Mouse (Mus musculus) brown adipose tissue, adult 24 weeks (tissue): Measurements from ENCODE around the gene Clasp1. TPM values are rescaled to one million over a fixed set of nuclear protein-coding genes. Genes with fewer than 3 reads are reported as not detected.

Source experiments
- H3K27ac ChIP-seq: fragments of 200-500 bp; replicated peaks from 2 replicates; pipeline ENCODE4 v1.5.1; 2012; ENCODE audit warnings: low read depth, mild to moderate bottlenecking, low read length
- H3K4me1 ChIP-seq: fragments of 200-500 bp; 2 replicates; pipeline ENCODE4 v1.6.1; 2012; ENCODE audit warnings: low read length, mixed read lengths; ENCODE audit not compliant: control insufficient read depth, insufficient read depth, insufficient read length
- H3K4me3 ChIP-seq: fragments of 200-500 bp; 2 replicates; pipeline ENCODE4 v1.5.1; 2012; ENCODE audit warnings: low read depth, mild to moderate bottlenecking, low read length, moderate library complexity; ENCODE audit not compliant: insufficient read depth
- polyA plus RNA-seq: library from polyadenylated mRNA; stranded (reverse); fragments of >200 nt; gene quantifications from 2 replicates; pipeline ENCODE4 v1.2.4, GENCODE M21; 2012; ENCODE audit not compliant: missing spikeins, insufficient read depth, insufficient read length

Clasp1 gene
- polyA plus RNA-seq, 1 experiment = 11.5 TPM

DNA sequence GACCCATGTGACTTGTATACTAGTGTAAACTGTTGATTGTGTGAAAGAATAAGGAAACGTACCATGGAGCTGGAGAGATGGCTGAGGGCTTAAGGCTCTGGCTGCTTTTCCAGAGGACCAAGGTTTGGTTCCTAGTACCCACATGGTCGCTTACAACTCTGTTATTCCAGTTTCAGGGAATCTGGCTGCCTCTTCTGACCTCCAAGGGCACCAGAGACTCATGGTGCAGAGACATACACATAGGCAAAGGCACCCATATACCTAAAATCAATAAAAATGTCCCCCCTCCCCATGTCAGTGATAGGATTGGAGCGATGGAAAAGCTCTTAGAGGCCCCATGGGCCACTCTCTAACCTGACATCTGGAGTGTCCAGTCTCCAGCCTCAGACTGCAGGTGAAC lies 5.1 kb downstream of the Clasp1 start:
- Histone ChIP-seq H3K27ac (no peak overlapping the region), H3K4me3 (no peak overlapping the region), H3K4me1 (peaks cover 12% of the 10 kb centered on the region)

DNA sequence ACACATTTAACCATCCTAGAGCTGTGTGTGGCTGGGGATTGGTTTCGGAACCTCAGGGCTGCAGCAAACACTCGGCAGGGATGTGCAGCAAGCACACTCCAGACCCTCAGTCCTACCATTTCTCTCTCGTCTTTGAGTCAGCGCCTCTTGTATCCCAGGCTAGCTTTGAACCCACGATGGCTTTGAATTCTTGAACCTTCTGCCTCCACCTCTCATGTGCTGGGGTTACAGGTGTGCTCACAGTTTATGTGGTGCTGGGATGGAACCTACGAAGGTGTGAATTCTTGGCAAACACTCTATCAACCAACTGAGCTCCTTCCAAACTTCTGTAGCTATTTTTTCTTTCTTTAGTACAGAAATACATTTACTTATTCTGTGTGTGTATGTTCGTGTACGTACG lies 9.0 kb downstream of the Clasp1 start:
- peaks cover 17% of the 10 kb centered on the region for H3K4me1 ChIP-seq
- H3K4me3 ChIP-seq = no peak overlapping the region
- H3K27ac ChIP-seq = no peak overlapping the region

DNA sequence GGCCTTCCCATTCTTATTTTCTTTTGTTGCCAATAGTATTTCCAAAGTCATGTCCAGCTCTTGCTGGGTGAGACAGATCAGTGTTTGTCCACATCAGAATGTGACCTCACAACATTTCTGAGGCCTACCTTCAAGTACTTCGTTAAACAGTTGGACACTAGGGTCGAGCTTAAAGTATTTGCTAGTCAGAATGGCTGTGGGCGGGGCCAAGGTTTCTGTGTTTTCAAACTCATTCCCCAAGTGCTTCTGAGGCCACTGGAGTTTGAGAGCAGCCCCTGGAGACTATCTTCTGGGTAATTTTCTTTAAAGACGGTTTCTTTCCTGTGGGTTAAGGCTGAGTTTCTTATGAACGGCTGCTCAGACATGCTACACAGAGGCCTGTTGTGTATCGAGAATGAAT lies 9.7 kb downstream of the Clasp1 start:
- Histone ChIP-seq H3K4me1 (peaks cover 18% of the 10 kb centered on the region), H3K27ac (no peak overlapping the region), H3K4me3 (no peak overlapping the region)

DNA sequence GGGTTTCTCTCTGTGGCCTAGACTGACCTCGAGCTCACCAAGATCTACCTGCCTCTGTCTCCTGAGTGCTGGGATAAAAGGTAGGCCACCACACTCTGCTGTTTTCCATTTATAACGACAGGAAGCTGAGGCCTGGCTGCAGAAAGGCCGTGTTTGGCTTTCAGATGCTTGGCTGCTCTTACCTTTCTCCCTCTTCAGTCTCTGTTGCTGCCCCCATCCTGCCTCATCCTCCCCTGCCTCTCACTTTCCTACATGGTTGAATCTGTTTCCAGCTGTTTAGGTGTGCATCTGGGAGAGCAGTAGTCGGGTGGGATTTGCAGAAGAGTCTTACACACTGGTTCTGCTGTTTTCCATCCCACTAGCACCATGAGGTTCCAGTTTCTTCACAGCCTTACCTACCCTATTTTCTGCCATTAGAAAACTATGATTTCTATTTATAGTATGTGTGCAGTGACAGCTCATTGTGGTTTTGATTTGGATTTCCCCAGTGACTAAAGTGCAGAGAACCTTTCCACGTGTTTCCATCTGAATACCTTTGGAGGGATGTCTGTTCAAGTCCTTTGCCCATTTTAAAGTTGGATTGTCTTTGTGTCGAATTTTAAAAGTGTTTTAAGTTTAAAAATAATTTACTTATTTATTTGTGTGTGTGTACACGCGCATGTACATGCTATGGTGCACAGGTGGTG lies 10.9 kb downstream of the Clasp1 start:
- Histone ChIP-seq H3K27ac (no peak overlapping the region), H3K4me1 (peaks cover 18% of the 10 kb centered on the region), H3K4me3 (no peak overlapping the region)

DNA sequence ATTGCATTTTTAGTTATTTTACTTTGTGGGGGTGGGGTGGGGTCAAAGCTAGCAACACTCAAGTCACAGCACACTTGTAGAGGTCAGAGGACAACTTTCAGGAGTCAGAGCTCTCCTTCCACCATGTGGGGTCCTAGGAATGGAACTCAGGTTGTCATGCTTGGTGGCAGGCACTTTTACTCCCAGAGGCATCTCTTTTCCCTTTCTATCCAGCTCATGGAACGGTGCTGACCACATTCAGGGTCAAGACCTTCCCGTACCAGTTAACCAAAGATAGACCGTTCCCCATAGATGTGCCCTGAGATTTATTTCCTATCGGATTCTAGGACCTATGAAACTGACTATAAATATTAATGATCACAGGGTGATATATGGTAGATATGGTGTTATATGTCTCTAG lies 13.1 kb downstream of the Clasp1 start:
- no peak overlapping the region for H3K27ac ChIP-seq
- no peak overlapping the region for H3K4me3 ChIP-seq
- H3K4me1 ChIP-seq = peaks cover 18% of the 10 kb centered on the region

DNA sequence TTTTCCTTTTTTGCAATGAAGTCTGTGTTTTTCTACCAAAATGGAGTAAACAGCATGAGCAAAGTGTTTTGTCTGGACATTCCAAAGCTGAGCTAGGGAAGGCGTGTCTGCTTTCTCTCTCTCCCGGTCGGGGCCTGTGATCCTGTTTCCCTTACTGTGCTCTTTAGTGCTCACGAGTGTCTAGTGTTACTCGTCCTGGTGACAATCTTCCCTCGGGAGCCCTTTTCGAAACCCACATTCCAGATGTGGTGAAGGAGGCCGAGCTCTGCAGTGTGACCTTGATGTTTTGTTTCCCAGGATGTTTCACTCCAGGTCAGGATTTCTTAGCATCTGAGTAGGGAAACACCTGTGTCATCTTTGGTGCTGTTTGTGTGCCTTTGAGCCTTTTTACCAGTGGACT lies 13.7 kb downstream of the Clasp1 start:
- Histone ChIP-seq H3K4me3 (no peak overlapping the region), H3K27ac (no peak overlapping the region)

DNA sequence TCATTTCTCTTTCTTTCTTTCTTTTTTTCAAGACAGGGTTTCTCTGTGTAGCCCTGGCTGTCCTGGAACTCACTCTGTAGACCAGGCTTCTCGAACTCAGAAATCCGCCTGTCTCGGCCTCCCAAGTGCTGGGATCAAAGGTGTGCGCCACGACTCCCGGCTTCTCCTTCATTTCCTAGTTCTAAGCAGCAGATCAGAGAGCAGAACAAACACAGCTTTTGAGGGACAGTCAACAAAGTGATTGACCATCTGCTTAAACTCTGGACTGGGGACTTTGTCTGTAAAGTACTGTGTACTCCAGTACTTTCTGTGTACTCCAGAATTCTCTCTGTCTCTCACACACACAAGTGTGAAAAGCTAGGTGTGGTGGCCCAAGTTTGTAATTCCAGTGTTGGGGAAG lies 14.1 kb downstream of the Clasp1 start:
- Histone ChIP-seq H3K4me1 (peaks cover 18% of the 10 kb centered on the region), H3K4me3 (no peak overlapping the region), H3K27ac (no peak overlapping the region)

More for the DNA sequence above, 13.7 kb downstream of the Clasp1 start:
- peaks cover 18% of the 10 kb centered on the region for H3K4me1 ChIP-seq

DNA sequence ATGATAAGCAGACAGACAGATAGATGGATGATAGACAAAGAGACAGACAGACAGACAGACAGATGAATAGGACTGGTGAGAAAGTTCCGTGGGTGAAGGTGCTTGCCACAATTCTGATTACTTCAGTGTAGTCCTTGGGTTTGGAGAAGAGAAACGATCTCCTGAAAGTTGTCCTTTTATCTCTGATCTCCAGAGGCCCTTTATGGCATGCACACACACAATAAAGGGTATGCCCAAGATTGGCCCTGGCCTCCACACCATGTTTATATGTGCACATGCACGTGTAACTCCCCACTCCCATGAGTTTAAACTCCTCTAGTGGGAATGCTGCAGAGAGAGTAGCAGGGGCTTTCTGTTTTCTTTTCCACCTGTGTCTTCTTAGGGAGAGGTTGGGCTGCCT lies 14.6 kb downstream of the Clasp1 start:
- no peak overlapping the region for H3K4me3 ChIP-seq
- H3K4me1 ChIP-seq = peaks cover 15% of the 10 kb centered on the region
- H3K27ac ChIP-seq = no peak overlapping the region

DNA sequence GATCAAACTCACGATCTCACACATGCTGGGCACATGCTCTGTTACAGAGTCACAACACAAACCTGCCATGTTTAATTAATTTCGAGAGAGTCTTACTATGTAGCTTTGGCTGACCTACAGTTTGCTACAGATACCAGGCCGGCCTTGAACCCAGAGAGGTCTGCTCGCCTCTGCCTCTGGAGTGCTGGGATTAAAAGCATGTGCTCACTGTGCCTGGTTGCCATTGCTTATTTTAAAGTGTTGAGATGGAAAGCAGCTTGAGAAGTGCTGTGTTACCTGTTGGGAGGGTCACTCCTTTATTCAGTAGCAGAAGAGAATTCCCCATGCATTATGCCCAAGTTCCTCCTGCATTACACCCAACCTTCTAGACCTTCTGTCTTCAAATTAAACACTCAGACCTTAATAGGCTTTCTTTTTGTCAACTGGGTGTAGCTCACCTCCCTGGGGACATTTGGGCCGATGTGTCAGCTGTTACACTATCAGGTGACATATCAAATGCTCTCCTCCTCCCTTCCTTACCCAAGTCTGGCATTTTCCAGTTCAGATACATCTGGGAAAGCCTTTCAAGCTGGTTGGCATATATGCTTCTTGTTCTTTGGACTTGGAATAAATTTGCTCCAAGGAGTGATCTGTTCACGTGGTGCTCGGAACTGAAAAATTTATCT lies 18.9 kb downstream of the Clasp1 start:
- no peak overlapping the region for H3K27ac ChIP-seq
- H3K4me1 ChIP-seq = peaks cover 2% of the 10 kb centered on the region
- H3K4me3 ChIP-seq = no peak overlapping the region

DNA sequence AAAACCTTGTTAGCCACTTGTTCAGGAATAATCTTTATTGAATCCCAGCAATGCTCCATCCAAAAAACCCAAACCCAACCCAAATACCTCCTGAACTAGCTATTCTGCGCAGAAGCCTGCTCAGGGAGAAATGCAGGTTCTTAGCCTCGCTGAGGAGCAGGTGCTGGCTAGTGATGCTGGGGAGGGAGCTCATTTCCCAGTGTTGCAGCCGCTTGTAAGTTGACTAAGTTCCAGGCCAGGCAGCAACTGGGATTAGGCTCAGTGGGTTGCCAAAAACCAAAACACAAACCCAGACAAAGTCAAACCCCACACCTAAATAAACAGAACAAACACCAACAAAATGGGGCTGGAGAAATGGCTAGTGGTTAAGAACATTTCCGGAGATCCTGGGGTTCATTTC lies 20.4 kb downstream of the Clasp1 start:
- Histone ChIP-seq H3K27ac (no peak overlapping the region), H3K4me1 (no peaks in the 10 kb centered on the region; the same call in 1 of the 2 replicates)

DNA sequence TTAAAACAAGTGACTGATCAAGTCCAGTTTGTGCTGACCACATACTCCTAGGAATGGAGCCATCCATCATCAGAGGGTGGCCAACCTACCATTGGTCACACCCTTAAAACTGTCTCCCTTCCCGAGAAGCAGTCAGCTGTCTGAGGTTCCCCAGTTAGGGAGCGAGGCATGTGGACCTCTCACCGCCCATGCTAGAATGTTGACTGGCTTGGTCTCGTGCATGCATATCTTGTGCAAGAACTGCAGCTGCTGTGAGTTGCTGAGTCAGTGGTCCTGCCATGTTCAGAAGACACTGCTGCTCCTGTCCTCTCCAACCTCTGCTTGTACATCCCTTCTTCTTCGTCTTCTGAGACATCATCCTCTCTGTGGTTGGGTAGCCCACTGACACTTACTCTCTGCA lies 22.0 kb downstream of the Clasp1 start:
- no peak overlapping the region for H3K27ac ChIP-seq
- H3K4me1 ChIP-seq = no peaks in the 10 kb centered on the region; the same call in 1 of the 2 replicates
- H3K4me3 ChIP-seq = no peak overlapping the region

More for the DNA sequence above, 20.4 kb downstream of the Clasp1 start:
- H3K4me3 ChIP-seq = no peak overlapping the region

DNA sequence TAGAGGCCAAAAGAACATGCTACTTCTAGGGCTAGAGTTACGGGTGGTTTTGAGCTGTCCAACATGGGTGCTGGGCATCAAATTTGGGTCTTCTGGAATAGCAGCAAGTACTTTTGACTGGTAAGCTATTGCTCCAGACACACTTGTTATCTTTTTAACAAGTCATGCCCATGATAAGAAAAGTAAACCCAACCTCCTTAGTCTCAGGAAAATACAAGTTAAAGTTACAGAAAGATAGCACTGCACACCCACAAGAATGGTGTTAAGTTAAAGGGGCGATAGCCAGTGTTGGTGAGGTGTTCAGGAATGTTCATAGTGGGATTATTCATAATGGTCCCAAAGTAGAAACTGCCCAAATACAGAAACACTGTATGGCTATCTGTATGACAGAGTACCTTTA lies 24.3 kb downstream of the Clasp1 start:
- H3K4me1 ChIP-seq = no peaks in the 10 kb centered on the region
- H3K27ac ChIP-seq = no peak overlapping the region
- H3K4me3 ChIP-seq = no peak overlapping the region

DNA sequence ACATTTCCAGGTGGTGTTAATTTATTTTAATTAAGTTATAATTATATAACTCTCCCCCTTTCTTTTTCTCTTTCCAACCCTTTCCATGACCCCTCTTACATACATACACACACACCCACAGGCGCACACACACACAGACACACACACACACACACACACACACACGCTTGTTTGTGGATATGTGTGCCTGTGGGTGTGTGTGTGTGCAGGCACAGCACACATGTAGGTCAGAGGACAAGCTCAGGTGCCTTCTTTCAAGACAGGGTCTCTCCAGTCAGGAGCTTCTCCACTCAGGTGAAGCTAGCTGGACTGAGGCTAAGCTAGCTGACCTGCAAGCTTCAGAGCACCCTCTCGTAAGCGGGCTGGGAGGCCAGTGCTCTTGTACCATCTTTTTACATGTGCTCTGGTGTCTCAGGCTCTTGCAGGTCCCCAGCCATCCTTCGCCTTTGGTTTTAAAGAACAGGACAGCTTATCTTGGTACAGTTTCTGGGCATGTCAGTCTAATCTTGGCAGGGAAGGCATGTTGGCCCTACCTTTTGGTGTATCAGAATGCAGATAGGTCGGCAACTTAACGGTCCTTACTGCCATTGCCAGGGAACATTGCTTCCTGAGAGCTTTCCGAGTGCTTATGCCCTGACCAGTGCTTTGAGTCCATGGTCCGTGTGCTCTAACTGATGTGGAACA lies 28.3 kb downstream of the Clasp1 start:
- no peaks in the 10 kb centered on the region for H3K4me1 ChIP-seq
- H3K27ac ChIP-seq = no peak overlapping the region
- no peak overlapping the region for H3K4me3 ChIP-seq

DNA sequence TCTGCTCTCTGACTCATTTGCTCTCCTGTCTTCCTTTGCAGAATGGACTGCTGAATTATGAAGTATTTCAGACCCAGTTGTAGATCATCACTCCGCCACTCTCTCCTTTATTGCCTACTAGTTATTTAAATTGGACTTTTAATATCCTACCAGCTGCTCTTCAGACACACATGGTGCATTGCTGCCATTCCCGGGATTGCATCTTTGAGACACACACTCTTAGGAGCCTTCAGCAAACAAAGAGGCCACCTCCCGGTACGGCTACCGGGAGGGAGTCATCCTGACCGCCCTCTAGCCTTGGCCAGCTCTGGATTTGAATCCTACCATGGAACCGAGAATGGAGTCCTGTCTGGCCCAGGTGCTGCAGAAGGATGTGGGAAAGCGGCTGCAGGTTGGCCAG lies 30.5 kb downstream of the Clasp1 start:
- Histone ChIP-seq H3K4me3 (no peak overlapping the region), H3K4me1 (no peaks in the 10 kb centered on the region), H3K27ac (no peak overlapping the region)

DNA sequence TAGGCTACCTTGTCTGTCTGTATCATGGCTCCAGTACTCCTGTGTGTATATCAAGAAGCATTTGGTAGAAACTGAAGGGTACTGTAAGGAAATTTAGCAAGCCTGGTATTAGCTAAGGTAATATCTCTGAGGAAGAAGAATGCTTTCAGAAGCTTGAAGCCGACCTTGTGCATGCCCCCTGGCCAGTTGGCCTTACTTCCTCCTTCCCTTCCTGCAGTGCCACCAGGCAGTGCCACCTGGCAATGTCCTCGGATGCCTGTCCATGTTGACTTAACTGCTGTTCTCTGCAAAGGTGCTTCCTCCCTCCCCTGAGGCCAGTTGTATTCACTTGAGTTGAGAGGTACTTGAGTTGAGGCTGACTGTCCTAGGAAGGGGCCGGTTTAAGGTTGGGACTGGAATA lies 32.3 kb downstream of the Clasp1 start:
- H3K27ac ChIP-seq = no peak overlapping the region
- no peak overlapping the region for H3K4me3 ChIP-seq
- H3K4me1 ChIP-seq = no peaks in the 10 kb centered on the region

DNA sequence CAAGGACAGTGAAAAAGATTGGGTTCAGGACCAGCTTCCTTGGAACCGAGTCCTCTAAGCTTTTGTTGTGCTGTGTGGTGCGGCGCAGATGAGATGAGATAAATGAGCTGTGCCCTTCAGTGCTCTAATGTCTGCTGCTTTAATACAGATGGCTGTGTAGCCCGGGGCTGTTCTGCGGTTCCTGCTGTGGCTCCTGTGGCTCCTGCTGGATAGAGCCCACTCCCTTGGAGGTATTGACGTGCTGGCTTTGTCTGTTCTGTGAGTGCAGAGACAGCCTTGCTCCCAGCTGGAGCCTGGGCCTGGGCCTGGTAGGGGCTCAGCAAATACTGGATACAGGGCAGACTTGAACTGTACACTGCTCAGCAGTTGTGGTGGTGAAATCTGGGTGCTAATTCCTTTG lies 34.0 kb downstream of the Clasp1 start:
- Histone ChIP-seq H3K27ac (no peak overlapping the region), H3K4me1 (0 out of 2 replicates have a peak, but pooled peaks cover under 1% of the 10 kb centered on the region), H3K4me3 (no peak overlapping the region)
